Mouse (Mus musculus): ENCODE measurements around the gene Myh7. TPM values are rescaled to one million over a fixed set of nuclear protein-coding genes. Genes with fewer than 3 reads are reported as not detected.
"Not testable (repeated sequence)": the region's sequence is repeated elsewhere in the genome, so short reads cannot be mapped to it uniquely, and the experiment has no call there.

Gene Myh7
- 1,000 to 10,000 TPM in 1 of 2 experiments, 100 to 1,000 TPM in 1; 602 to 1,083 TPM for total RNA-seq (2021)
- long read RNA-seq, experiment 1, full-length matches to known transcripts: 479 of 690 reads
- long read RNA-seq, experiment 1, partial matches to known transcripts: 188 of 690 reads
- long read RNA-seq, experiment 1, other reads (novel, unspliced or antisense): 23 of 690 reads
- long read RNA-seq, experiment 2, full-length matches to known transcripts: 878 of 1,143 reads
- long read RNA-seq, experiment 2, partial matches to known transcripts: 215 of 1,143 reads
- long read RNA-seq, experiment 2, other reads (novel, unspliced or antisense): 50 of 1,143 reads

- DNase-seq: no peak
- intact Hi-C loops (cut with DNase I; ENCODE audit: low total_unique reads): loop anchor here (10.0 kb wide), 1 partner anchor 160 kb away; no protein-coding TSS in a partner anchor
These were observed at the start of gene Myh7 for GRCm38 (mm10) chr14:54994136-54994868. Gene Myh7, minus strand, starts transcription at chr14:54994626.

- intact Hi-C loops (cut with DNase I; ENCODE audit: low total_unique reads): not testable (repeated sequence)
These were observed 49.3 kb upstream of the Myh7 start for GRCm38 (mm10) chr14:55043694-55044093.

GRCm38 (mm10) chr14:55032695-55033225, 38.3 kb upstream of the Myh7 start:
- DNase-seq: no peak

More at GRCm38 (mm10) chr14:55043694-55044093, 49.3 kb upstream of the Myh7 start:
- not testable (repeated sequence) for DNase-seq

GRCm38 (mm10) chr14:55029034-55029698, 34.7 kb upstream of the Myh7 start:
- DNase-seq: no peak
- intact Hi-C loops (cut with DNase I; ENCODE audit: low total_unique reads): loop anchor here (5.0 kb wide), 1 partner anchor 73 kb away; no protein-coding TSS in a partner anchor

More at GRCm38 (mm10) chr14:55032695-55033225, 38.3 kb upstream of the Myh7 start:
- intact Hi-C loops (cut with DNase I; ENCODE audit: low total_unique reads): no loop called here

GRCm38 (mm10) chr14:55028333-55028835, 34.0 kb upstream of the Myh7 start:
- intact Hi-C loops (cut with DNase I; ENCODE audit: low total_unique reads): loop anchor here (5.0 kb wide), 1 partner anchor 74 kb away; no protein-coding TSS in a partner anchor

GRCm38 (mm10) chr14:55027653-55028052, 33.2 kb upstream of the Myh7 start:
- intact Hi-C loops (cut with DNase I; ENCODE audit: low total_unique reads): loop anchor here (2.0 to 5.0 kb wide), 2 partner anchors 51 to 75 kb away; no protein-coding TSS in a partner anchor
- no peak for DNase-seq

More at GRCm38 (mm10) chr14:55028333-55028835, 34.0 kb upstream of the Myh7 start:
- DNase-seq: no peak

GRCm38 (mm10) chr14:55027251-55027650, 32.8 kb upstream of the Myh7 start:
- no peak for DNase-seq
- intact Hi-C loops (cut with DNase I; ENCODE audit: low total_unique reads): loop anchor here (2.0 to 5.0 kb wide), 2 partner anchors 52 to 75 kb away; no protein-coding TSS in a partner anchor

GRCm38 (mm10) chr14:55025527-55025926, 31.1 kb upstream of the Myh7 start:
- intact Hi-C loops (cut with DNase I; ENCODE audit: low total_unique reads): loop anchor here (5.0 kb wide), 1 partner anchor 77 kb away; no protein-coding TSS in a partner anchor
- no peak for DNase-seq

GRCm38 (mm10) chr14:55024236-55024635, 29.8 kb upstream of the Myh7 start:
- intact Hi-C loops (cut with DNase I; ENCODE audit: low total_unique reads): no loop called here
- peak; percentile 52 for DNase-seq

- DNase-seq: no peak
- intact Hi-C loops (cut with DNase I; ENCODE audit: low total_unique reads): no loop called here
These were observed 28.6 kb upstream of the Myh7 start for GRCm38 (mm10) chr14:55023011-55023410.

GRCm38 (mm10) chr14:55020394-55020793, 26.0 kb upstream of the Myh7 start:
- intact Hi-C loops (cut with DNase I; ENCODE audit: low total_unique reads): no loop called here
- DNase-seq: no peak

GRCm38 (mm10) chr14:55016876-55017275, 22.4 kb upstream of the Myh7 start:
- intact Hi-C loops (cut with DNase I; ENCODE audit: low total_unique reads): no loop called here
- DNase-seq: no peak

- DNase-seq: no peak
- intact Hi-C loops (cut with DNase I; ENCODE audit: low total_unique reads): no loop called here
These were observed 21.3 kb upstream of the Myh7 start for GRCm38 (mm10) chr14:55015767-55016111.

- intact Hi-C loops (cut with DNase I; ENCODE audit: low total_unique reads): loop anchor here (5.0 kb wide), 1 partner anchor 113 kb away; no protein-coding TSS in a partner anchor
- peak; percentile 94 for DNase-seq
These were observed 20.8 kb upstream of the Myh7 start, which contains the start of gene Ngdn for GRCm38 (mm10) chr14:55014991-55015766. Gene Ngdn, plus strand, starts transcription at chr14:55015454.

GRCm38 (mm10) chr14:55014591-55014990, 20.2 kb upstream of the Myh7 start:
- DNase-seq: no peak
- intact Hi-C loops (cut with DNase I; ENCODE audit: low total_unique reads): loop anchor here (5.0 kb wide), 1 partner anchor 112 kb away; no protein-coding TSS in a partner anchor

GRCm38 (mm10) chr14:55011116-55011515, 16.7 kb upstream of the Myh7 start:
- DNase-seq: no peak
- intact Hi-C loops (cut with DNase I; ENCODE audit: low total_unique reads): loop anchor here (5.0 kb wide), 1 partner anchor 109 kb away; no protein-coding TSS in a partner anchor

- no peak for DNase-seq
- intact Hi-C loops (cut with DNase I; ENCODE audit: low total_unique reads): loop anchor here (5.0 kb wide), 1 partner anchor 61 kb away; no protein-coding TSS in a partner anchor
These were observed 14.0 kb upstream of the Myh7 start for GRCm38 (mm10) chr14:55008417-55008816.
